Mouse (Mus musculus) left cerebral cortex, adult 11 months (tissue): ENCODE measurements at regions not wholly inside any gene's neighbourhood (a gene's known extent, or its start where the extent isn't known, plus 50 kb on each side); places are given as distances from the start of the nearest gene placed in this dataset.
"Not testable (repeated sequence)": the region's sequence is repeated elsewhere in the genome, so short reads cannot be mapped to it uniquely, and the experiment has no call there.

Experiments
- DNase-seq: peaks from one replicate; pipeline ENCODE4 v3.0.0; 2022; ENCODE audit warnings: low spot score

DNA sequence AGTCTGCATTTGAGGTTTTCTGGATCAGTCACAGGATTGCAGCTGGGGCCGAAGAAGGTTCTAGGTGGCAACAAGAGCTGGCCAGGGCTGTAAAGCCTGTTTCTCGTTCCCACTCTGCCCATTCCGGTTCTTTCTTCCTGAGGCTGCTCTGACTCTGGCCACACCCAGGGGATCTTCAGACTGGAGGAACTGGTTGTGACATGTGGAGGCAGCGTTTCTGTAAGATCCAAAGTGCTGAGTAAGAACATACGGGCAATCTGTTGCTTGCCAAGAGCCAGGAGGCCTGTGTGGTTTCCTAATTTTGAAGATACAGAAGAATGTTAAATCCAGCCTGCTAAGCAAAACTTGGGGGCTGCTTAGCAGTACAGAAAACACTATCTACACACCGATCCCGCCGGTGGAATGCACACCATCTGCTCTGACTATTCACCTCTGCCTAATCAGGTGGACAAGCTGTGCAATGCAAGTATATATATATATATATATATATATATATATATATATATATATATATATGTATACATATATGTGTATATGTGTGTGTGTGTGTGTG, 99.3 kb upstream of the Bmp2k start:
- no peak for DNase-seq

DNA sequence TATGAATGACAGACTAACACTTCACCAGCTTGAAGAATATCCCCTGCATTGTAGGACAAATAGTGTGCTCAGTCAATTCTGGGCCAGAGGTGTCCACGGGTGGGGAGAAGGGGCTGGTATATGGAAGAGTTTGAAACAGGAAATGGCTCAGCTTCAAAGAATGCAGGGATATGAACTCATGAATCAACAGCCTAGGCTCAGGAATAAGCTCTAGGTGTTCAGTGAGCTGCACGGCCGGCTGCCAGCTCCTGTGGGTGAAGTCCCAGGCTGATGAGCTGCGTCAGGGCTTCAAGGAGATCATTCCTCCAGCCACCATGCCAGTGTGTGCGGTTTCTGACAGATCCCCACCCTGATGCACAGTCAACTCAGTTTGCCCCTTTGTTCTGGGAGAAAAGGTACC, 98.8 kb upstream of the Bmp2k start:
- DNase-seq: no peak

DNA sequence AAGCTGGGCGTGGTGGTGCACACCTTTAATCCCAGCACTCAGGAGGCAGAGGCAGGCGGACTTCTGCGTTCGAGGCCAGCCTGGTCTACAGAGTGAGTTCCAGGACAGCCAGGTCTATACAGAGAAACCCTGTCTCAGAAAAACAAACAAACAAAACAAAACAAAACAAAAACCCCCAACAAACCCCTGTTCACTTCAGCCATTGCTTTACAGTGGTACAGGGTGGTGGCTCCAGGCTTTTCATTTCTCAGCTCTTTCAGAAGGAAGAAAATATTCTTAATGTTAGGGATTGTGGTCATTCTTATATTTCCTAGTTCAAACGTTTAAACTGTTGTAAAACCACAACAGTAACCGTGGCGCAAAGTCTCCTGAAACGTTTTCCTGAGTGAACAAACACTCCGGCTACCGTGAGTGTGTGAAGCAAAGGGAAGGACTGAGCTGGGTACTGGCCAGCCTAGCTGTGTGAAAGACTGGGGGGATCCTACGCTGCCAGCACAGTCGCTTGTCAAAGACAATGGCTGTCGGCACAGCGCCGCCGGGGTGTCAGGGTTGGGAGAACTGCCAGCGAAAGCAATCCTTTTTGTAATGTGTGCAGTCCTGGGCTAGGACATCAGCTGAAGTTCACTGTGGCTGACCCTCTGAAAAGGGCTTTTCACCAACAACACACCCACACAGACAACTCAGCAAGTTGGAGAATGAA, 91.8 kb upstream of the Bmp2k start:
- DNase-seq: no peak

DNA sequence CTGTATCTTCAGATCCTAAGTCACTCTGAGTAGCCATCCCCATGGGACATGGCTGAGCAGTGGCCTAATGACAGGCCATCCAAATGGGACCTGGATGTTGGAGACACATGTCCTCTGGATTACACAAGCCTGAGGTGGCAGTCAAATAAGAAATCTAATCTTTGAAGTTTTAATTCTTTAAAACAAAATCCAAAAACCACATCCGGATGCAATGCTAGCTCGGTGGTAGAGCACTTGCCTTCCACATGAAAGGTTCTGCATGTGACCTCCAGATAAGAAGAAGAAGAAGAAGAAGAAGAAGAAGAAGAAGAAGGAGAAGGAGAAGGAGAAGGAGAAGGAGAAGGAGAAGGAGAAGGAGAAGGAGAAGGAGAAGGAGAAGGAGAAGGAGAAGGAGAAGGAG, 89.1 kb upstream of the Bmp2k start:
- DNase-seq: not testable (repeated sequence)

DNA sequence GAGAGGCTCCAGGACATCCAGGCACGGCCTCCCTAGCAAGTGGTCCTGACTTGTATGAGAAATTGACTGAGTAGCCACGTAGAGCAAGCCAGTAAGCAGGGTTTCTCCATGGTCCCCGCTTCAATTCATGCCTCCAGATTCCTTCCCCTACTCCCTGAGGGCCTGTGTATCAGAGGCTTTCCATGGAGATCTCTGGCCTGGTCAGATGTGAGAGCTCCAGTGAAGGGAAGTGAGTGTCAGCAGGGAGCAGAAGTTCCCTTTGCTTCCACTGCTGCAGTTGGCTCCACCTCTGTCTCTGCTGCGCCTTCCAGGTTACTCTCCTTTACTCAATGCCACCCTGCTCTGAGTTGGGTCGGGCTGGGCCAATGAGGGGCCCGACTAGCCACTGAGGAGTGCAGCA, 88.3 kb upstream of the Bmp2k start:
- DNase-seq: no peak

DNA sequence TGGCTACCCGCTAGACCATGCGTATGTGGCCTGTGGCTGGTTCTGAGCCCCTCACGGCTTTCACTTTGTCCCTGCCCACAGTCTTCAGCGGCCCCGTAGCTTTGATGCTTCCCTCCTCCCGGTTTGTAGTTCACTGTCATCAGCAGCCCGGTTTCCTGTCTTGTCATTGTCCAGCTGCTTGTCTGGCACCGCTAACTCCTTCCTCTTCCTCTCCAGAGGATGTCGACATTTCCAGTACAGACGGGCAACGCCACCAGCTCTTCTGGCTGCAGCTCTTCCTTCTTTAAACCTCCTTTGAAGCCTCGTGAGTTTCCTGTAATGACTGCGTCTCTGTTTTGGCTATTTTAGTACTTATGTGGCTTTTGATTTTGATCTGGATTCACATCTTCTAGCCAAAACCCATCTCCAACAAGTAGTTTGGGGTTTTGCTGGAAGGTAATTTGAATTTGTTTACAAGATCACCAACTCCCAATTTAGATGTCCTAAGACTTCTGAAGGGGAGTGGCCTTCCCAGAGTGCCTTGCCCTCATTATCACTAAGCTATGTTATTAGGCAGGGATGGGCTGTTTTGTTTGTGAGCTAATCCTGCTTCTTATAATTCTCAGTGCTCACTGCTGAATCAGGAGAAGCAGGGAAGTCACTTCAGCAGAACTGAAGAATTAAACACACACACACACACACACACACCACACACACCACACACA, 85.8 kb upstream of the Bmp2k start:
- no peak for DNase-seq

DNA sequence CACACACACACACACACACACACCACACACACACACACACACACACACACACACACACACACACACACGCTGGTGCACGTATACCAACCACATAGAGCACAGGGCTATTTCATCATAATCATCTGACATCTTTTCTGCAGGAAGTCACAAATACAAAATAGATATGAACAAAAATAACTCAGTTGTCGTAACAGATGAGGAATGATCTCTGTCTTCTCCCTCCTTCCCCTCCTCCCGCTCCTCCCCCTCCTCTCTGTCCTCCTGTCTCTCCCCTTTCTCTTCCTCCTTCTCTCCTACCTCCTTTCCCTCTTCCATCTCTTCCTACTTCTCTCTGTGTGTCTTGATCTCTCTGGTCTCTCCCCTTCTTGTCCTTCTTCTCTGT, 85.2 kb upstream of the Bmp2k start:
- no peak for DNase-seq

DNA sequence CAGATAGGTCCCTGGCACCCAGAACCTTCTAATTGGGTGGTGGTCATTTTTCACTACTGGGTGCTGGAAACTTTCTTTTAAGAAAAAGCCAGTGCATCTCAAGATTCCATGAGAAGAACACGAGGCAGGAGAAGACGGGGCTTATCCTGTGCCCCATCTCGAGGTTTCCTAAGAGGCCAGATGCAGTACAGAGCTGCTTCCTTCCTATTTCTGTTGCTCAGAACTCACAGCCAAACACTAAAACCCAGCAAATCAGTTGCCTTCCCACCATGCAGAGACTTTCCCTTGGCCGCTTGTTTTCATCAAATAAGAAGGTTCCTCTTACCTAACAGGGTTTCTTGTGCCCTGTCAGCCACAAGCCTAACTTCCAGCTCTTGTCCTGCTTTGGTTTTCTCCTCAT, 84.7 kb upstream of the Bmp2k start:
- DNase-seq: no peak

DNA sequence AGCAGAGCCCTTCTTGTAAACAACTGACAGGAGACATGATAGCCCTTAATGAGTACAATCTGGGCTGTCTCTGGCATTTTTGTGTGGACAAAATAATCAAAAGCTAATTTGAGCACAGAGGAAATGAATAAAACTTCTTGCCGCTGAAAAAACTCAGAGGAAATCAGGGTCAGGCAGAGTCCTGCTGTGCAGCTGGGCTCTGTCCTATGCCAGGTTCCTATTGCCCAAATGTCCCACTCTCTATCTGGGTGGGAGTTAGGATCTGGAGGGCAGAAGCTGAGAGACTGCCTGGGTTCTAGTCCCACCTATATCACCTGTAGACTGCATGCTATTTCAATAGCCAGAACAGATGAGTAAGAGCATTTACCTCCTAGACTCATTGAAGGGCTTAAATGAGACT, 83.8 kb upstream of the Bmp2k start:
- no peak for DNase-seq

DNA sequence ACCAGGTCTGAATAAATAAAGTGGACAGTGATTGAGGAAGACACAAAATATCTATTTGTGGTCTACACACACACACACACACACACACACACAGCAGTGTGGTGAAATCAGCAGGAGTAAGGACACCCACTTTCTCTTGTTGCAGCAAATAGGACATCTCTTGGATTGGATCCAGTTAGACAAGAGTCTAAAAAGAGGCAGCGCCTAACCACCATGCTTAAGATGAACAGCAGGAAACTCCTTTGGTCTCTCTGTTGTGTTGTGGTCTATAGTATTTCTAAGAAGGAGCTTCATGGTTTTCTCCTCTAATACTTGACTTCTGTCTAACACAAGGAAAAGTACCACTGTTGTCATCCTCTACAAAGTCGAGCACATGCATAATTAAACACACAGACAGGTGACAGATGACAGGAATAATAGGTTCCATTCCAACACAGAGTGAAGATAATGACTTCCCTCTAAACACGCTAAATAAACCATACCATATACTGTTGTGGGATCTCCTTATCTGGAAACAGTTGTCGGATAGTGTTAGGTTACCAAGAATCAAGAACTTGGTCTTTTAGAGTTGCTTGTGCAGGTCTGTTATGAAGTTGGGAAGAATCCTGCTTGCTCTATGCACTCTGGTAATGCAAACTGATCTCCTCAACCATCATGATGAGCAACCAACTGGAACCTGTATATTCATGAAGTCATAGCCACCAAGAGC, 82.6 kb upstream of the Bmp2k start:
- DNase-seq: no peak

DNA sequence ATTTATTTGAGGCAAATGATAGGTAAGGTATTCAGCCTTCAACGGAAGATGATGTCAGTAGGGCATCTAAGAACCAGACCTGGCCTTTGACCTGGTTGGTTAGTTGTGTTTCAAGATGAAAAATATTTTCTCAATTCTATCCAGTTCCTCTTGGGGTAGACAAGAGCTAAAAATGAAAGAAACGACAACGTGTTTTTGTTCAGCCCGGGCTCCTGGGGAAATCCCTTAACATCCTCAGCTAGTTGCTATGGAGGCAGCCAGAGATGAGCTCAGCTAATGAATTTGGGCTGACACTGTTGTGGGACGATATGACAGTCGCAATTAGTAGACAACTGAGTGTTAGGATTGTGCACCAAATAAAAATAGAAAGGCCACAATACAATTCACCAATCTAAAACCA, 80.6 kb upstream of the Bmp2k start:
- no peak for DNase-seq

DNA sequence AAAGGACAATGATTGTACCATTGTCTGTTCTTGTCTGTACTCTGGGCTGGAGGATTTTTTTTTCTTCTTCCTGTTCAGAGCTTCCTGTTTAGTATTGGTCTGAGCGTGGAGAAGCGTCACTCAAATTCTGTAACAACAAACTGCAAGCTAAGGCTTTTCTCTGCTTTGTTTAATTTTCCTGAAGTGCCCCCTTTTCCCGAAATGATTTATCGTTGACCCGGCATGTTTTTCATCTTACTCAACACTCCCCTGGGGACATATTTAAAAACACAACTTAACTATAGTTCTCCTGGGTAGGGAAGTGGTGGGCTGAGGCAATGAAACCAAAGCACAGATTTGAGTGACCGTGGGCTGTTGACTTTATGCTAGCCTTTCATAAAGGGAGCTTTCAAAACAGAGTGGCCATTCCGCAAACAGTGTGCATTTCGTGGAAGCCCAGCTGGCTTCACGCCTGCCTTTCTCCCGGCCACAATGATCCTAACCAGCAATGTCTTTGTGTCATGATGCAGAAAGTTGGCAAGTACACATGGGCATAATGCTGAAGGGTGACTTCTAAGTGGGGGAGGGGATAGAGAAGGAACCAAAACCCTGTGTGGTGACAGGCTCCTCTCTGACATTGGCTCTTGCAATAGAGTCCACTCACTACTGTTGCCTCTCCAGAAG, 79.8 kb upstream of the Bmp2k start:
- DNase-seq: peak; percentile 61

DNA sequence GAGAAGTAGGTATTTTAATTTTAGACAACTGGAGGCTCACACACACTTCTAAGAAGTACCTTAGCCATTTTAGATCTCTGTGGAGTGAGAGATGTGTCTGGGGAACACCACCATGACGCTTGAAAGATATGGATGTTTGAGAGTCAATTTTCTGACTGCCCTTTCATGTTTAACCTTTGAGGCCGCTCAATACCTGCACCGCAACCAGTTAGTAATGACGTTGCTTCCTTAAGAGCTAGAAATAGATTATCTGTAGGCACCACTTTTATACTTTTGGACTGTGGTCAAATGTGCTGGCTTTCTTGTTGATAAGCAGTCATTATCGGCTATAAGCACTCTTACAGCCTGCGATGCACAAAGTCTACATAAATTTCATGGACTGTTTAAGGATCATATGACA, 78.3 kb upstream of the Bmp2k start:
- DNase-seq: no peak

DNA sequence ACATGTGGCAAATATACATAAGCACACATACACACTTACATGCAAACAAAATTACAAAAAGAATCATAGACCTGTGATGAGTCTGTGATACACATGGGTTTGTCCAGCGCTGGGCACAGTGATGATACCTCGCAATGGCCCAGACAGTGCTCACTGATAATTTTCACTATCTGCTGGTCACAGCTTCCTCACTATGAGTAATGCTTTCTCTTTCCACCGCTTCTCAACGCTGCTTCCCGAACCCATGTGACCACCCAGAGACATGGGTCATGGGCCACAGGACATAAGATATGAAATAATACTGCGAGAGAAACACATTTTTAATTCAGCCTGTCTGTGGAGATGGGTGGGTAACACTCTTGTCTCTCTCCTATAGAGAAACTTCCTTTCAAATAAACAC, 76.5 kb upstream of the Bmp2k start:
- DNase-seq: no peak

DNA sequence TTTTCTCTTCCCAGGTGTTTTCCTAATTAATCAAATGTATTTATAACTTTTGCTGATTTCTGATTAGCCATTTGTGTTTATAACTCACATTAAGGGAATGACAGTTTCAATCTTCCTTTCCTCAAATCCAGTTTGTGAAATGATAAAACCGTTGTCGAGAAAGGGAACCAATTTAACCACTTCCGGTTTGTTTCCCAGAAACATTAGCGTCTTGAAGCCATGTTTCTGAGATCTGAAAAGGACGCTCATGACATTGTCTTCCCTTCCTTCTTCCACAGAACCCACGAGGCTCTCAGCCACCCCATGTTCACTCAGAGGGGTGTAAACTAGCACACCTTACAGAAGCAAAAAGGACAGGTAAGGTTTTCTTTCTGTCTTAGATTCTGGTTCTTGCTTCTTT, 76.0 kb upstream of the Bmp2k start:
- no peak for DNase-seq

DNA sequence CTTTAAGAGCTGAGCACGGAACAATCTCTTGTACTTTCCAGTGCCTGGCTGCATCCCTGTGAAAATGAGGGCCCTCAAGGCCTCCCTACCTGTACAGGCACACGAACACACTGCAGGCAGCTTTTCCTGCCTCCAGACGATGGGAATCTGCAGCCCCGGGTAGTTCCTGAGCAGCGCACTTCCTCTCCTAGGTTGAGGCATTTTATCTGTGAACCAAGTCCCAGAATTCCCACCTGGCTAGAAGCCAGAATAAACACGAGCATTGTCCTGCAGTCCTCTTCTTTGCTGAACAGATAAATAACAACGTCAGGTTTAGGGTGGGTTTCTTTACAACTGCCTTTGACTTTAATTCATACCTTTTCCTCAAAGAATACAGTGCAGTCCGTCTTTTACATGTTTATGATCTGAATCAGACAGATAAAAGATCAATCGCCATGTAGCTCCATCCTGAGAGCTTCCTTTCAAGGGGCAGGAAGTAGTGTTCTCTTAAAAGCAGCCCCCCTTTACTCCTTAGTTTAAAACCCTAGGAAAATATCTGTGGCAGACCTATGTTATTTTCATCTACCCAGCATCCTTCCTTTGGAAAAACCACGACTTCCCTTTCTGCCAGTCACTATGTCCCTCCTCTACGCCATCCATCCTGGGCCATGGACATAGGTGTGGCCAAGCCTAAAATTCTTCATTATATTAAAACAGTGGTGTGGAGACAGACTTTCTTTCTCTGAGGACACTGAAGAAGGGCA, 75.3 kb upstream of the Bmp2k start:
- no peak for DNase-seq

DNA sequence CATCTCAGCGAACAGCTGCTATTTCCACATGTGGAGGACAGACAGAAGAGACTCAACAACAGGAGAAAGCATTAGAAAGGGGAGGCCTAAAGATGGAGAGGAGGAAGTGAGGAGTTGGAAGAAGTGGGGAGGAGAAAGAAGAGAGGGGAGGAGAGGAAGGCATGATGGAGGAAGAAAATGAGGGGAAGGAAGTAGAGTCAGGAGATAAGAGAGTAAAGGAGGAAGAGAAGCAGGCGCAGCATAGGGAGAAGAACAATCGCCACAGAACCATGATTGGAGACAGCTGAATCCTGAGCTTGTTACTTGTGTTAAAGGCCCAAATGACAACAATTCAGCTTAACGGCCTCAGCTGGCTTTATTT, 74.8 kb upstream of the Bmp2k start:
- no peak for DNase-seq

DNA sequence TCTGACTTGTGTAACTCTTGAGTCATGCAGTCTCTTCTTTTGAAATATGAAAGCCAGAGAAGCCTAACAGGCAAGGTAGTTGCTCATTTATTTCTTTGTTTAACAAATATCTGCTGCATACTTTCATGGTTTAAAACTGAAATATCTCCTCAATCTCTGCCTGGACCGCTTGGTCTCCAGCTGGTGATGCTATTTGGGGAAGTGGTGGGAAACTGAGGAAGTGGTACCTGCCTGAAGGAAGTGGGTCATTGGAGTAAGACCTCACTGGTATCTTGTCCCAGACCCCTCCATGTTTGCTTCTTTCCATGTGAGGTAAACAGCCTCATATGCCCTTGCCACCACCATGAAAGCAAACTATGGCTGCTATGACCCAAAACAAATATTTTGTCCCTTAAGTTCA, 74.0 kb upstream of the Bmp2k start:
- DNase-seq: no peak

DNA sequence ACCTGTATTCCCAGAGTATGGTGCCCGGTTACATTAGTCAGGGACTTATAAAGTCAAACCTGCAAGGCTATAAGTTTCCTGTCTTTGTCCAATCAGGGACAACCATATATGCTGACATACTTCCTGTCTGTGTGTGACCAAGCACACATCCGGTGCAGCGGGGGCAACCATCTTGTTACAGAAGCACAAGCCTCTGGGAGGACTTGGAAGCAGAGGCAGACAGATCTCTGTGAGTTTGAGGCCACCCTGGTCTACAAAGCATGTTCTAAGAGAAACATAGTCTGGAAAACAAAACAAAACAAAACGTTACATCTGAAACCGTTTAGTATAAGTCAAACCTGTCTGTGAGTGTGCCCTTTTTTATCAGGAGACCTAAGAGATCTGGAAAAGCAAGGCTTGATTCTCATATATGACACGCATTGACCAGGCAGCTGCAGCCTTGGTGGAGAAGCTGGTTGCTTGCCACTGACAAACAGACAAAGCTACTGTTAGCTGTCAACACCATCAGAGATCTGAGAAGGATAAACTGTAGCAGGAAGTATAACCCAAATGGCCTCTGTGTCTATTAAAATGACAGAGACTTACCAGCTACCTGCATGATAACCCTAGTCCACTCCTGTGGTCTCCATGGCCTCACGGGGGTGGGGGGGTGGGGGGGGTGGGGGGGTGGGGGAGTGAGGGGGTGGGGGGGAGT, 72.6 kb upstream of the Bmp2k start:
- DNase-seq: no peak

DNA sequence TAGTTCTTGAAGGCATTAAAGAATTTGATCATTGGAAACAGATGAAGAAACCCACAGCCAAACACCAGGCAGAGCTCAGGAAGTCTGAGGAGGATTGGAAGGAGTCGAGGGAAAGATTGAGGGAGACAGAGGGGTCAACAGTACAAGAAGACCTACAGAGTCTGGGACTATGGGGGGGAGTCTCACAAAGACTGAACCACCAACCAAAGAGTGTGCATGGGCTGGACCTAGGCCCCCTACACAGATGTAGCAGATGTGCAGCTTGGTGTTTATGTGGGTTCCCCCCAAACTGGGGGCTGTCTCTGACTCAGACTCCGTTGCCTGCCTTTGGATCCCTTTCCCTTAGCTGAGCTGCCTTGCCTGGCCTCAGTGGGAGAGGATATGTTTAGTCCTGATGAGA, 71.5 kb upstream of the Bmp2k start:
- no peak for DNase-seq

DNA sequence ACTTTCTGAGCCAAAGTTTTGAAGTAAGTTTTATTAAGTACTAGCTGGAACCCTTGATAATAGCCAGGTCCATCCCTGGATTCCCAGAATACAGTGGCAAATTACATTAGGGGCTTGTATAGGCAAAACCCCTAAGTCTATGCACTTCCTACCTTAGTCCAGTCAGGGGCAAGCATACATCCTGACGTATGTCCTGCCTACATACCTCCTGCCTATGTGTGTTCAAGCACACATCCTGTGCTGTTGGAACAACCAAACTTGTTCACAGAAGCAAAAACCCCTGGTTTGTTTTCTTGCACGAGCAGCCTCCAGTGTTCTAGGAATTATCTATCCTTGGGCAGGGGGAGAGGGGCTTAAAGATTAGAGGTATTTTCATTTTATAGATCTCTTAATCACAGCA, 66.4 kb upstream of the Bmp2k start:
- DNase-seq: no peak
